In the genomic region with DNA sequence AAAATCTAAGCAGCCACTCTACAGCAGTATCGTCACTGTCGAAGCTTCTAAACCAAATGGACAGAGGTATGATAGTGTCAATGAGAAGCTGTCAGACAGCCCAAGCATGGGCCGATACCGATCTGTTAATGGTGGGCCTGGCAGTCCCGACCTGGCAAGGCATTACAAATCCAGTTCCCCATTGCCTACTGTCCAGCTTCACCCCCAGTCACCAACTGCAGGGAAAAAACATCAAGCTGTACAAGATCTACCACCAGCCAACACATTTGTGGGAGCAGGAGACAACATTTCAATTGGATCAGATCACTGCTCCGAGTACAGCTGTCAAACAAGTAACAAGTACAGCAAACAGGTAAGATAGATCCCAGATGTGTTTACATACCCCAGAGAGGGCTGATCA, we compare ENCODE assay signal across 9 mouse cellular contexts. TPM values are rescaled to one million over a fixed set of nuclear protein-coding genes. Genes with fewer than 3 reads are reported as not detected.
DNase-seq lines count a peak whose midpoint lies in the region; ATAC-seq and TF ChIP-seq lines count a peak whose summit lies in the region.
"Had no signal": no experiment of that assay in that cellular context is flagged by ENCODE, and none has a peak within 500 bp of the region (broad histone marks: within the 10 kb centered on the region; RNA-seq: fewer than 3 reads in every experiment).

No protein-coding gene starts in this region.

- peak; percentile 19 for DNase-seq in right cerebral cortex, postnatal 25 days
- DNase-seq in right cerebral cortex, postnatal 36 days (ENCODE audit: low spot score in 2 of 2): no peak
- DNase-seq in liver, postnatal 0 days: no peak
- DNase-seq in adrenal gland, postnatal 25 days: no peak
- no peak for DNase-seq in frontal cortex, postnatal 10 days (ENCODE audit: low spot score in 2 of 2)
- DNase-seq: gastrocnemius, postnatal 36 days; left cerebral cortex, postnatal 4 days had no signal

- TF ChIP-seq EP300 in liver, postnatal 0 days (IDR thresholded peaks at IDR 0.05; ENCODE audit: low read depth): no peak

- peak overlapping the region; percentile 34 to 53 for H3K27ac ChIP-seq in heart, embryonic 14.5 days (replicated peaks in 1 of 2; ENCODE audit: control insufficient read depth in 1 of 2, insufficient read depth in 1 of 2, low read depth in 2 of 2, low read length in 2 of 2)
- no peak overlapping the region for H3K27ac ChIP-seq in liver, postnatal 0 days (ENCODE audit: low read depth)

- no peaks in the 10 kb centered on the region for H3K27me3 ChIP-seq in heart, embryonic 14.5 days (ENCODE audit: control insufficient read depth, insufficient read depth, low read length)
- peaks cover 52% of the 10 kb centered on the region for H3K27me3 ChIP-seq in liver, postnatal 0 days (ENCODE audit: insufficient read depth, low read length)

- H3K9ac ChIP-seq in heart, embryonic 14.5 days (ENCODE audit: low read length): peak overlapping the region; percentile 83
- no peak overlapping the region for H3K9ac ChIP-seq in liver, postnatal 0 days (replicated peaks)

- peak overlapping the region; percentile 85 for H3K4me2 ChIP-seq in heart, embryonic 14.5 days (ENCODE audit: low read length)
- 0 out of 2 replicates have a peak overlapping the region, but pooled peaks have one; percentile 13 for H3K4me2 ChIP-seq in liver, postnatal 0 days (ENCODE audit: low read depth, low read length)

- ATAC-seq in heart, embryonic 14.5 days (ENCODE audit: insufficient number of reproducible peaks, insufficient read depth, low FRiP score, low read depth): no peak
- no peak for ATAC-seq in liver, postnatal 0 days
- no peak for ATAC-seq in CD4-positive, CD25-positive, alpha-beta regulatory T cell, adult 4 months

- peak overlapping the region; percentile 51 to 79 for H3K4me3 ChIP-seq in heart, embryonic 14.5 days (ENCODE audit: control insufficient read depth in 1 of 2, insufficient read depth in 1 of 2, low read depth in 1 of 2, low read length in 2 of 2)
- H3K4me3 ChIP-seq in liver, postnatal 0 days (ENCODE audit: low read depth, low read length): no peak overlapping the region

- WGBS in heart, embryonic 14.5 days: 5% methylated on average over 6 of the region's 6 CpGs
- WGBS in liver, postnatal 0 days (ENCODE audit: insufficient replicate concordance): 22% methylated on average over 6 of the region's 6 CpGs

- H3K36me3 ChIP-seq in heart, embryonic 14.5 days (ENCODE audit: control insufficient read depth, insufficient read depth, low read length): 0 out of 2 replicates have a peak, but pooled peaks cover 3% of the 10 kb centered on the region
- H3K36me3 ChIP-seq in liver, postnatal 0 days (replicated peaks; ENCODE audit: insufficient read depth, low read length): no peaks in the 10 kb centered on the region

- no peaks in the 10 kb centered on the region for H3K9me3 ChIP-seq in heart, embryonic 14.5 days (ENCODE audit: control insufficient read depth, low read length)
- no peaks in the 10 kb centered on the region for H3K9me3 ChIP-seq in liver, postnatal 0 days (ENCODE audit: low read length)

- peaks cover 0 to 6% of the 10 kb centered on the region in 2 experiments; a peak in 1 of 4 replicates for H3K4me1 ChIP-seq in heart, embryonic 14.5 days (ENCODE audit: control insufficient read depth in 2 of 2, insufficient read depth in 2 of 2, low read length in 2 of 2)
- peaks cover 17% of the 10 kb centered on the region for H3K4me1 ChIP-seq in liver, postnatal 0 days (ENCODE audit: insufficient read depth)

- TF ChIP-seq CTCF in liver, postnatal 0 days (IDR thresholded peaks at IDR 0.05; ENCODE audit: low read depth): no peak

RNA-seq across cellular contexts. Expression of a gene that starts 4.2 kb away (rescaled TPM):
- polyA plus RNA-seq in heart, embryonic 14.5 days (2014; fragmentation: Nextera tagmentation; extraction: Ambion mirVana): 32.9 and 35.6 TPM in 2 replicates
- polyA plus RNA-seq in liver, postnatal 0 days (2015; fragmentation: Nextera tagmentation; extraction: Ambion mirVana): 0.37 and 0.38 TPM in 2 replicates
- 1.2 and 2.0 TPM in 2 replicates for total RNA-seq in adrenal gland, postnatal 25 days (2021)
- polyA plus RNA-seq in CD4-positive, CD25-positive, alpha-beta regulatory T cell, adult 4 months (2017; shearing (Covaris generic)): under 1 TPM in 1 of 2 experiments, not detected in 1; 0.06 TPM

Comparison
In these comparisons a context has a peak if more than half of its experiments do, and no peak if none do; other contexts are left out.
1. RNA of a gene that starts 4.2 kb away (polyA plus RNA-seq): 32.9 to 35.6 TPM in heart, embryonic 14.5 days; 0.37 to 0.38 TPM in liver, postnatal 0 days and 0.06 TPM in CD4-positive, CD25-positive, alpha-beta regulatory T cell, adult 4 months; every median in the first group is over 10 times any median in the second.